Mouse (Mus musculus): ENCODE results near the gene C2cd2l. TPM values are rescaled to one million over a fixed set of nuclear protein-coding genes. Genes with fewer than 3 reads are reported as not detected.
"Not testable (repeated sequence)": the region's sequence is repeated elsewhere in the genome, so short reads cannot be mapped to it uniquely, and the experiment has no call there.

The C2cd2l gene
- polyA plus RNA-seq (2012; ENCODE audit: insufficient read depth, insufficient read length, low replicate concordance, missing spikeins) = not detected in 2 replicates

GRCm38 (mm10) chr9:44319887-44320798, at the start of gene C2cd2l:
TSS of gene C2cd2l (minus strand) at chr9:44320285.
- peak within 1 kb of the TSS; percentile 99 for H3K27ac ChIP-seq (ENCODE audit: insufficient read depth, low read depth, low read length)
- peak; percentile 79 for TF ChIP-seq POLR2A (IDR thresholded peaks at IDR 0.05; ENCODE audit: insufficient read depth, low read depth, low read length)
- TF ChIP-seq CTCF (IDR thresholded peaks at IDR 0.05; ENCODE audit: insufficient read depth, low read depth, low read length) = no peak
- peaks cover 22% of the 10 kb centered on the region for H3K4me1 ChIP-seq (ENCODE audit: control insufficient read depth, insufficient read depth, low read length)
- peak within 1 kb of the TSS; percentile 86 for H3K4me3 ChIP-seq (ENCODE audit: insufficient read depth, low read depth, low read length)
- under 1% methylated on average over 67 of the region's 67 CpGs for WGBS

GRCm38 (mm10) chr9:44364480-44364879, 44.4 kb upstream of the C2cd2l start:
- H3K4me1 ChIP-seq (ENCODE audit: control insufficient read depth, insufficient read depth, low read length) = no peaks in the 10 kb centered on the region
- H3K27ac ChIP-seq (ENCODE audit: insufficient read depth, low read depth, low read length) = no peak overlapping the region
- no peak overlapping the region for H3K4me3 ChIP-seq (ENCODE audit: insufficient read depth, low read depth, low read length)
- 65% methylated on average over 3 of the region's 3 CpGs for WGBS
- no peak for TF ChIP-seq CTCF (IDR thresholded peaks at IDR 0.05; ENCODE audit: insufficient read depth, low read depth, low read length)
- TF ChIP-seq POLR2A (IDR thresholded peaks at IDR 0.05; ENCODE audit: insufficient read depth, low read depth, low read length) = no peak

GRCm38 (mm10) chr9:44361931-44362330, 41.8 kb upstream of the C2cd2l start:
- H3K27ac ChIP-seq (ENCODE audit: insufficient read depth, low read depth, low read length); H3K4me1 ChIP-seq (ENCODE audit: control insufficient read depth, insufficient read depth, low read length): not testable (repeated sequence)
- WGBS = 36% methylated on average over 4 of the region's 4 CpGs
- peak overlapping the region; percentile 59 for H3K4me3 ChIP-seq (ENCODE audit: insufficient read depth, low read depth, low read length)

GRCm38 (mm10) chr9:44361190-44361917, 41.3 kb upstream of the C2cd2l start, which contains the start of gene Vps11:
TSS of gene Vps11 (minus strand) at chr9:44361670.
- WGBS = under 1% methylated on average over 44 of the region's 44 CpGs
- peak within 1 kb of the TSS; percentile 59 for H3K4me3 ChIP-seq (ENCODE audit: insufficient read depth, low read depth, low read length)
- TF ChIP-seq POLR2A (IDR thresholded peaks at IDR 0.05; ENCODE audit: insufficient read depth, low read depth, low read length) (peak; percentile 86), CTCF (IDR thresholded peaks at IDR 0.05; ENCODE audit: insufficient read depth, low read depth, low read length) (no peak)

GRCm38 (mm10) chr9:44357207-44357606, 37.1 kb upstream of the C2cd2l start:
- WGBS = 71% methylated on average over 4 of the region's 4 CpGs
- H3K4me1 ChIP-seq (ENCODE audit: control insufficient read depth, insufficient read depth, low read length) = no peaks in the 10 kb centered on the region
- TF ChIP-seq POLR2A (IDR thresholded peaks at IDR 0.05; ENCODE audit: insufficient read depth, low read depth, low read length) (no peak), CTCF (IDR thresholded peaks at IDR 0.05; ENCODE audit: insufficient read depth, low read depth, low read length) (no peak)
- no peak overlapping the region for H3K4me3 ChIP-seq (ENCODE audit: insufficient read depth, low read depth, low read length)
- no peak overlapping the region for H3K27ac ChIP-seq (ENCODE audit: insufficient read depth, low read depth, low read length)

More at GRCm38 (mm10) chr9:44361190-44361917, 41.3 kb upstream of the C2cd2l start, which contains the start of gene Vps11:
- H3K27ac ChIP-seq (ENCODE audit: insufficient read depth, low read depth, low read length) = no peak within 1 kb of the TSS
- H3K4me1 ChIP-seq (ENCODE audit: control insufficient read depth, insufficient read depth, low read length) = no peaks in the 10 kb centered on the region

- Histone ChIP-seq H3K27ac (ENCODE audit: insufficient read depth, low read depth, low read length) (no peak overlapping the region), H3K4me1 (ENCODE audit: control insufficient read depth, insufficient read depth, low read length) (no peaks in the 10 kb centered on the region), H3K4me3 (ENCODE audit: insufficient read depth, low read depth, low read length) (no peak overlapping the region)
- TF ChIP-seq CTCF (IDR thresholded peaks at IDR 0.05; ENCODE audit: insufficient read depth, low read depth, low read length) (no peak), POLR2A (IDR thresholded peaks at IDR 0.05; ENCODE audit: insufficient read depth, low read depth, low read length) (no peak)
- WGBS = 85% methylated on average over 6 of the region's 6 CpGs
These were observed 33.1 kb upstream of the C2cd2l start for GRCm38 (mm10) chr9:44353142-44353541.

GRCm38 (mm10) chr9:44352337-44352736, 32.3 kb upstream of the C2cd2l start:
- no peak overlapping the region for H3K27ac ChIP-seq (ENCODE audit: insufficient read depth, low read depth, low read length)
- no peak overlapping the region for H3K4me3 ChIP-seq (ENCODE audit: insufficient read depth, low read depth, low read length)
- H3K4me1 ChIP-seq (ENCODE audit: control insufficient read depth, insufficient read depth, low read length) = no peaks in the 10 kb centered on the region
- WGBS = 90% methylated on average over 10 of the region's 10 CpGs
- no peak for TF ChIP-seq POLR2A (IDR thresholded peaks at IDR 0.05; ENCODE audit: insufficient read depth, low read depth, low read length)
- TF ChIP-seq CTCF (IDR thresholded peaks at IDR 0.05; ENCODE audit: insufficient read depth, low read depth, low read length) = no peak

- Histone ChIP-seq H3K4me1 (ENCODE audit: control insufficient read depth, insufficient read depth, low read length) (no peaks in the 10 kb centered on the region), H3K27ac (ENCODE audit: insufficient read depth, low read depth, low read length) (no peak overlapping the region), H3K4me3 (ENCODE audit: insufficient read depth, low read depth, low read length) (no peak overlapping the region)
- TF ChIP-seq POLR2A (IDR thresholded peaks at IDR 0.05; ENCODE audit: insufficient read depth, low read depth, low read length) (no peak), CTCF (IDR thresholded peaks at IDR 0.05; ENCODE audit: insufficient read depth, low read depth, low read length) (no peak)
- 91% methylated on average over 4 of the region's 4 CpGs for WGBS
These were observed 31.3 kb upstream of the C2cd2l start for GRCm38 (mm10) chr9:44351396-44351795.

- TF ChIP-seq POLR2A (IDR thresholded peaks at IDR 0.05; ENCODE audit: insufficient read depth, low read depth, low read length) (no peak), CTCF (IDR thresholded peaks at IDR 0.05; ENCODE audit: insufficient read depth, low read depth, low read length) (no peak)
- 94% methylated on average over 4 of the region's 4 CpGs for WGBS
These were observed 28.5 kb upstream of the C2cd2l start for GRCm38 (mm10) chr9:44348546-44348945.

More at GRCm38 (mm10) chr9:44348546-44348945, 28.5 kb upstream of the C2cd2l start:
- H3K27ac ChIP-seq (ENCODE audit: insufficient read depth, low read depth, low read length) = no peak overlapping the region
- H3K4me1 ChIP-seq (ENCODE audit: control insufficient read depth, insufficient read depth, low read length) = no peaks in the 10 kb centered on the region
- no peak overlapping the region for H3K4me3 ChIP-seq (ENCODE audit: insufficient read depth, low read depth, low read length)

All from olfactory bulb, adult 2 months (tissue).